Mouse (Mus musculus) gastrocnemius, postnatal 25 days (tissue): ENCODE data around the gene Cntnap1. TPM values are rescaled to one million over a fixed set of nuclear protein-coding genes. Genes with fewer than 3 reads are reported as not detected.

Experiments
- DNase-seq: peaks from one replicate; pipeline ENCODE4 v3.0.0; 2022
- microRNA-seq, 2 experiments: library from miRNA; unstranded; fragments of <30 nt; microRNA quantifications; one replicate each; pipeline ENCODE4 v1.2.0; 2021; ENCODE audit warnings: borderline replicate concordance in 2 of 2
- total RNA-seq, 2 experiments: library from RNA; stranded (reverse); gene quantifications; 1 replicate in 1 of 2; 2 replicates in 1 of 2; pipeline ENCODE4 v1.2.3; 2021

Cntnap1 gene
- total RNA-seq, 2 experiments from 2014 or later = 0.99 to 2.2 TPM

DNA sequence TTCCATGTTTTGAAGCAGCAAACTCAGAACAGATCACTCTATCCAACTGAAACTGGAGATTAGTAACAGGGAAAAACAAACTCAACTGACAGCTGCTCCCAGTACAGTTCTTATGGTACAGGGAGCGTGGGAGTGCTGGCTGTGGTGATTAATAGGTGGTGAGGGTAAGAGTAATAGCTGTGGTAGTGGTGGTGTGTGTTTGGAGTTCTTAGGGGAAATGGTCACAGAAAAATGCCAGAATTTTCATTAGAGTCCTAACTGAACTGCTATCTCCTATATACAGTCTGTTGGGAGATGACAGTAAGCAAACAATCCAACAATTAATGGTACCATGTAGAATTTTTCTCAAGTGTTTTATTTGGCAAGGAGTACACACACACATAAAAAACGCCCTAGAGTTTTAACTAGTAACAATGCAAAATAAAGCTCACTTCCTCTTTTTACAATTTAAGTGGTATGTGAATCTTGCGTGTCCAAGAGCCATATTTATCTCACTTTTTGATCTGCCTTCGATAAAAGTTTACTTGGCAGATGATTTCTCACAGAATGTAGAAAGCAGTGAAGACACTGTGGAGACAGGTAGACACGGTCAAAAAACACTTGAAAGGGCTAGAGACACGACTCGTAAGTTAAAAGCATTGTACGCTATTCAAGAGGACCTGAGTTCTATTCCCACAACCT is 51.1 kb downstream of the Cntnap1 start:
- no peak for DNase-seq

DNA sequence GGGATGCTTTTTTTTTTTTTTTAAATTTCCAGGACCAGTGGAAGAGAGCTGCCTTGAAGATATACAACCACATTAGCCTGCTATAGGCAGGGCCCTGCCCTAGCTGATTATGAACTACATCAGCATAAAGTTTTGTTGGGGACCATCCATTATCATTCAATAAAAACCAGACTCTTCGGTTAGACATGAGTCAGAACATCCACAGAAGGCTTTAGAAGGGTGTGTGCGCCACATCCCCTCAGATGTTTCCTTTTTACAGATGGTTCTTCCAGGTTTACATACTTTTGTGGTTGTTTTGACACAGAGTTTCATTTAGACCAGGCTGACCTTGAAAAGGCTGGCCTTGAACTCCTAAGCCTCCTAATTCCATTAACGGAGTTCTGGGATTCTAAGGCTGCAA is 54.0 kb downstream of the Cntnap1 start:
- no peak for DNase-seq

DNA sequence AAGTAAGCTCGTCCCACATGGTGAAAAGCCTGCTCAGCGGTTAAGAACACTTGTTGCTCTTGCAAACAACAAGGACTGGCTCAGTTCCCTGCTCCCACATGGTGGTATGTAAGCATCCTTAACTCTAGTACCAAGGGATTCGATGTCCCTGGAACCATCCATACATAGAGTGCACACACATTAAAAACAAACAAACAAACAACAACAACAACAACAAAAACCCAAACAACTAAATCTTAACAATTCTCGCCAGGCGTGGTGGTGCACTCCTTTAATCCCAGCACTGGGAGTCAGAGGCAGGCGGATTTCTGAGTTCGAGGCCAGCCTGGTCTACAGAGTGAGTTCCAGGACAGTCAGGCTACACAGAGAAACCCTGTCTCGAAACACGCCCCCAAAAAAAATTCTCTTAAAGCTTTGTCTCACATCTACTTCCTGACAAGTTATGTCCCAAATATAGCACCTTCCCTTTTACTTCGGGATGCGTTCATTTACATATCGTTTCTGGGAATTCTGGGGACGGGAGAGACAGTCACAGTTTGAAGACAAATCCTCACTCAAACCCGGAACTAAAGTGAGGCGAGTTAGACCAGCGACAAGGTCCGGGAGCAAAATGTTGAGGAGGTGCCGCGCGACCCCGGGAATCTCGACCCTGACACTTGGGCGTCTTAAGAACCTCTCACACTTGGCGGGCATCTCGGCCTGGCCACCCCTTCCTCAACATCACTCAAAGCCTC is 55.2 kb downstream of the Cntnap1 start:
- no peak for DNase-seq

- peak; percentile 88 for DNase-seq
Observed at GRCm38 (mm10) chr11:101226065-101226701, 55.9 kb downstream of the Cntnap1 start, which contains the start of gene Ezh1. Gene Ezh1, minus strand, starts transcription at chr11:101226463.

DNA sequence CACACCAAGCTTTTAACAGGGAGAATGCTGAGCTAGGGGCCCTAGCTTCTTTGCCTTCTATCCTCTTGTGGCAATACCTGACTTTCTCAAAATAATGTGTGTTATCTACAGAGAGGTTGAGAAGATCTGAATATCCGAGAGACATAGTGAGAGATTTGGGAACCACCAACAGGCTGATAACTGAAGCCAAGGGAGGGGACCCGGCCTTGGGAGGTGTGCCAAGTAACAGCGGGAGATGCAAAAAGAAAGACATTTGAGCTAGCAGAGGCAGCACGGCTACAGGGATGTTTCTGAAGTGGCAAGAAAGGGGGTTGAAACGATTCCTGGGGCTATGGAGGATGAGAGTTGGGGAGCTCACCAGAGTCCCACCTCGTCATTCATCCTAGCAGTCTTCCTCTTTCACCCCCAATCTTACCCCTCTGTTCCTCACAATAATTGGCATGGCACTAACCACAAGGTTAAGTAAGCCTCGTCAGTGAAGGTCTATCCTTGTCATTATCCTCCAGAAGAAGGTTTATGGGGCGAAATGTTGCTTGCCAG is 59.1 kb downstream of the Cntnap1 start:
- DNase-seq = peak; percentile 63

DNA sequence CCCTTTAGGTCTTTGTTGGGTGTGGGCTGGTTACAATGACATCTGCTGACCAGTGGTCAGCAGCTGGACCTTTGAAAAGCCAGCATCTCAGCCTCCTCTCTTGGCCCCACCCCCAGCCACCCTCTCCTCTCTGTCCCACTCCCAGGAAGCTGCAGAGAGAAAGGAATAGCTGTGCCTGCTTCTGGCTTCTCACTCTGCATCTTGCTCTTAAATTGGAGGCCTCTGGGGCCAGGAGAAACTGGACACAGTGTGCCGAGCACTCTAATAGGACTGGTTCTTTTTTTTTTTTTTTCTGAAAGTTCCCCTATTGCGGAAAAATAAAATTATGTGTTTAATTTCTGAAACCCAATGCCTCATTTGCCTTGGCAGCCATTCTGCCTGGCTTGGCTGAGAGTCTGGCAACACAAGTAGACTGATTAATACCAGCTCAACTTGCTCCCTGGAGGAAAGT is 59.8 kb downstream of the Cntnap1 start:
- DNase-seq = peak; percentile 89

DNA sequence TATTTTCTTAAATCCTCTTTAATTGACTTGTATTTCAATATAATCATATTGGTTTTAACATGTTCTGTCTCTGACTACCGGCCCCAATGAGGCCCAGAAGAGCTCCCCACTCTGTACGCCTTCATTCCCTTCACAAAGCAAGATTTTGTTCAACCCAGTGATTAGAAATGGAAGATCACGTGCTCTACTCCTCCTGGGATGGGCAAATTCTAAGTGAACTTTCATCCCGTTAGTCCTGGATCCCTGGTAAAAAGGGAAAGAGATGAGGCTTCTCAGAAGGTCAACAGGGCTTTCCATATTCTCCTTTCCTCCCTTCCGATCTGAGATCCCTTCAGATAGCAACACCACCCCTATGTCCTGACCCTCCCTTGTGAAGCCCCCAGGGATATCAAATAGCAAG is 60.2 kb downstream of the Cntnap1 start:
- DNase-seq = no peak

- DNase-seq = peak; percentile 92
Observed at GRCm38 (mm10) chr11:101230991-101231871, 60.9 kb downstream of the Cntnap1 start.

- DNase-seq = peak; percentile 48
Observed at GRCm38 (mm10) chr11:101232010-101232839, 61.9 kb downstream of the Cntnap1 start.

- no peak for DNase-seq
Observed at GRCm38 (mm10) chr11:101233240-101233639, 62.9 kb downstream of the Cntnap1 start.

GRCm38 (mm10) chr11:101234124-101234523 is 63.8 kb downstream of the Cntnap1 start:
- DNase-seq = no peak

GRCm38 (mm10) chr11:101235429-101235828 is 65.1 kb downstream of the Cntnap1 start:
- no peak for DNase-seq

DNA sequence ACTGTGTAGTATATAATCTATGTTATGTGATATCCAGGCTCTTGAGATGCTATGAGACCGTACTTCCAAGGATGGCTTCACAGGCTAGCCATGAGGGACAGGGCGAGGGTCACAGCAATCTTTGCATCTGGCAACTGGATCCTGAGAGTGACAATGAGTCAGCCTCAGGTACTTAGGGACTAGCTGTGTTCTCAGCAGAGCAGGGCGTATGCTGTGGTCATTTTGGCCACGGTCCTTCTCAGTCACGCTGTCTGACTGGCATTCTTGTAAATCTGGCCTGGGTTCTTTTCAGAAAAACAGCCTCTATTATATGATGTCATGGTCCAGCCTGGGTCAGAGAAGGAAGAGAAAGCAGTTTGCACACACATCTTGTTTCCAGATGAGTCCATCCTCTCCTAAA is 66.5 kb downstream of the Cntnap1 start:
- DNase-seq = peak; percentile 46

- DNase-seq = peak; percentile 46
Observed at GRCm38 (mm10) chr11:101238071-101238647, 67.8 kb downstream of the Cntnap1 start.

Small RNAs within 50 kb of the gene (microRNA-seq; reads per million reads assigned to microRNA genes)
- gene Gm27626 = 0 reads per million in 2 experiments

Other genes with a start within 250 kb of the Cntnap1 start
- 10 to 100 TPM; 32.5 to 49.5 TPM for gene Stat3, start 231.0 kb upstream of the Cntnap1 start, total RNA-seq
- 100 to 1,000 TPM; 175 to 196 TPM for gene Cavin1, start 199.6 kb upstream of the Cntnap1 start, total RNA-seq
- gene Atp6v0a1, start 161.1 kb upstream of the Cntnap1 start, total RNA-seq = 10 to 100 TPM; 56.9 to 60.0 TPM
- 1 to 10 TPM; 3.3 to 3.9 TPM for gene Naglu, start 100.5 kb upstream of the Cntnap1 start, total RNA-seq
- gene Hsd17b1, start 92.1 kb upstream of the Cntnap1 start, total RNA-seq = not detected
- gene Coasy, start 88.0 kb upstream of the Cntnap1 start, total RNA-seq = 10 to 100 TPM in 1 of 2 experiments, 1 to 10 TPM in 1; 7.9 to 10.3 TPM
- gene Mlx, start 83.2 kb upstream of the Cntnap1 start, total RNA-seq = 10 to 100 TPM in 1 of 2 experiments, 1 to 10 TPM in 1; 7.5 to 11.0 TPM
- gene Psmc3ip, start 75.1 kb upstream of the Cntnap1 start, total RNA-seq = 1 to 10 TPM; 1.5 to 1.7 TPM
- 10 to 100 TPM; 28.4 to 29.9 TPM for gene Retreg3, start 50.6 kb upstream of the Cntnap1 start, total RNA-seq
- gene Tubg1, start 50.6 kb upstream of the Cntnap1 start, total RNA-seq = 10 to 100 TPM; 22.8 to 23.4 TPM
- 1 to 10 TPM; 2.7 to 2.8 TPM for gene Tubg2, start 14.6 kb upstream of the Cntnap1 start, total RNA-seq
- 10 to 100 TPM; 18.4 to 24.0 TPM for gene Plekhh3, start 828 bp downstream of the Cntnap1 start, total RNA-seq
- not detected for gene Ccr10, start 4.9 kb downstream of the Cntnap1 start, total RNA-seq
- 10 to 100 TPM; 17.8 to 18.9 TPM for gene Ezh1, start 55.9 kb downstream of the Cntnap1 start, total RNA-seq
- gene Ramp2, start 75.5 kb downstream of the Cntnap1 start, total RNA-seq = 10 to 100 TPM; 31.8 to 51.8 TPM
- gene Vps25, start 83.2 kb downstream of the Cntnap1 start, total RNA-seq = 10 to 100 TPM; 31.8 to 36.4 TPM
- gene Wnk4, start 90.0 kb downstream of the Cntnap1 start, total RNA-seq = under 1 TPM in 1 of 2 experiments, not detected in 1; 0.48 TPM
- under 1 TPM; 0.21 to 0.28 TPM for gene Cntd1, start 108.5 kb downstream of the Cntnap1 start, total RNA-seq
- 10 to 100 TPM; 67.4 to 68.7 TPM for gene Coa3, start 108.6 kb downstream of the Cntnap1 start, total RNA-seq
- gene Becn1, start 131.8 kb downstream of the Cntnap1 start, total RNA-seq = 10 to 100 TPM; 78.2 to 79.6 TPM
- 10 to 100 TPM; 66.3 to 67.8 TPM for gene Psme3, start 145.7 kb downstream of the Cntnap1 start, total RNA-seq
- 1 to 10 TPM; 1.3 to 1.6 TPM for gene Aoc2, start 154.5 kb downstream of the Cntnap1 start, total RNA-seq
- gene Aoc3, start 160.1 kb downstream of the Cntnap1 start, total RNA-seq = 10 to 100 TPM in 1 of 2 experiments, 1 to 10 TPM in 1; 5.6 to 22.7 TPM
- not detected for gene G6pc, start 197.0 kb downstream of the Cntnap1 start, total RNA-seq
- 10 to 100 TPM; 16.0 to 17.1 TPM for gene Aarsd1, start 247.1 kb downstream of the Cntnap1 start, total RNA-seq